Mouse (Mus musculus): ENCODE results near the gene Ddx11. TPM values are rescaled to one million over a fixed set of nuclear protein-coding genes. Genes with fewer than 3 reads are reported as not detected.

The Ddx11 gene
- total RNA-seq (2015; ENCODE audit: low replicate concordance): 9.6 and 15.5 TPM in 2 replicates
- 8.2 and 18.7 TPM in 2 replicates for total RNA-seq (2017; ENCODE audit: low replicate concordance)

- ATAC-seq (replicated peaks; ENCODE audit: low FRiP score, poor library complexity, severe bottlenecking): peak; percentile 91
Measured at GRCm38 (mm10) chr17:66123066-66123815, at the start of gene Ddx11. Gene Ddx11, plus strand, starts transcription at chr17:66123520.

- ATAC-seq (replicated peaks; ENCODE audit: low FRiP score, poor library complexity, severe bottlenecking): no peak
Measured at GRCm38 (mm10) chr17:66073971-66074370, 49.3 kb upstream of the Ddx11 start.

- peak; percentile 15; the same call in 1 of the 2 replicates for ATAC-seq (replicated peaks; ENCODE audit: low FRiP score, poor library complexity, severe bottlenecking)
Measured at GRCm38 (mm10) chr17:66075827-66076173, 47.5 kb upstream of the Ddx11 start.

- ATAC-seq (replicated peaks; ENCODE audit: low FRiP score, poor library complexity, severe bottlenecking): peak; percentile 62
Measured at GRCm38 (mm10) chr17:66076174-66076927, 47.0 kb upstream of the Ddx11 start.

- peak; percentile 92 for ATAC-seq (replicated peaks; ENCODE audit: low FRiP score, poor library complexity, severe bottlenecking)
Measured at GRCm38 (mm10) chr17:66076934-66077333, 46.4 kb upstream of the Ddx11 start, which contains the start of gene Ankrd12. Gene Ankrd12, minus strand, starts transcription at chr17:66077089.

- 0 out of 2 replicates have a peak, but pooled peaks have one; percentile 17 for ATAC-seq (replicated peaks; ENCODE audit: low FRiP score, poor library complexity, severe bottlenecking)
Measured at GRCm38 (mm10) chr17:66077437-66077850, 45.9 kb upstream of the Ddx11 start.

- no peak for ATAC-seq (replicated peaks; ENCODE audit: low FRiP score, poor library complexity, severe bottlenecking)
Measured at GRCm38 (mm10) chr17:66084486-66084885, 38.8 kb upstream of the Ddx11 start.

- no peak for ATAC-seq (replicated peaks; ENCODE audit: low FRiP score, poor library complexity, severe bottlenecking)
Measured at GRCm38 (mm10) chr17:66085038-66085437, 38.3 kb upstream of the Ddx11 start.

GRCm38 (mm10) chr17:66090251-66090650 lies 33.1 kb upstream of the Ddx11 start:
- no peak for ATAC-seq (replicated peaks; ENCODE audit: low FRiP score, poor library complexity, severe bottlenecking)

GRCm38 (mm10) chr17:66091392-66091791 lies 31.9 kb upstream of the Ddx11 start:
- no peak for ATAC-seq (replicated peaks; ENCODE audit: low FRiP score, poor library complexity, severe bottlenecking)

GRCm38 (mm10) chr17:66092065-66092464 lies 31.3 kb upstream of the Ddx11 start:
- no peak for ATAC-seq (replicated peaks; ENCODE audit: low FRiP score, poor library complexity, severe bottlenecking)

- ATAC-seq (replicated peaks; ENCODE audit: low FRiP score, poor library complexity, severe bottlenecking): no peak
Measured at GRCm38 (mm10) chr17:66092664-66093063, 30.7 kb upstream of the Ddx11 start.

- peak; percentile 55 for ATAC-seq (replicated peaks; ENCODE audit: low FRiP score, poor library complexity, severe bottlenecking)
Measured at GRCm38 (mm10) chr17:66100566-66101379, 22.5 kb upstream of the Ddx11 start.

- ATAC-seq (replicated peaks; ENCODE audit: low FRiP score, poor library complexity, severe bottlenecking): peak; percentile 98
Measured at GRCm38 (mm10) chr17:66101380-66102330, 21.7 kb upstream of the Ddx11 start, which contains the start of gene Ndufv2. Gene Ndufv2, minus strand, starts transcription at chr17:66101559.

- ATAC-seq (replicated peaks; ENCODE audit: low FRiP score, poor library complexity, severe bottlenecking): no peak
Measured at GRCm38 (mm10) chr17:66104076-66104475, 19.2 kb upstream of the Ddx11 start.

- peak; percentile 50; the same call in 1 of the 2 replicates for ATAC-seq (replicated peaks; ENCODE audit: low FRiP score, poor library complexity, severe bottlenecking)
Measured at GRCm38 (mm10) chr17:66106601-66107267, 16.6 kb upstream of the Ddx11 start.

- no peak for ATAC-seq (replicated peaks; ENCODE audit: low FRiP score, poor library complexity, severe bottlenecking)
Measured at GRCm38 (mm10) chr17:66107466-66107865, 15.9 kb upstream of the Ddx11 start.

- no peak for ATAC-seq (replicated peaks; ENCODE audit: low FRiP score, poor library complexity, severe bottlenecking)
Measured at GRCm38 (mm10) chr17:66108198-66108597, 15.1 kb upstream of the Ddx11 start.

Data from erythroid progenitor cell, adult 5-6 weeks (primary cell).